13 mouse cellular contexts compared by ENCODE assay signal in the genomic region with DNA sequence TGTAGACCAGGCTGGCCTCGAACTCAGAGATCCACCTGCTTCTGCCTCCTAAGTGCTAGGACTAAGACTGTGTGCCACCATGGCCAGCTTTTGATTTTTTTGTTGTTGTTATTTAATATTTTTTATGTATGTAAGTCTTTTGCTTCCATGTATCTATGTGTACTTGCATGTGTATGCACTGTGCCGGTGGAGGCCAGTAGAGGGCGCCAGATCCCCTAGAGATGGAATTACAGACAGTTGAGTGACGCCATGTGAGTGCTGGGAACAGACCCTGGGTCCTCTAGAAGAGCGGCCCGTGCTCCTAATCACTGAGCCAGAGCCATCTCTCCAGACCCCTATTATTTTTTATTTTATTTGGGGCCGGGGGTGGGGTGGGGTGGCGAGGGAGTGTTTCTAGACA. TPM values are rescaled to one million over a fixed set of nuclear protein-coding genes. Genes with fewer than 3 reads are reported as not detected.
DNase-seq lines count a peak whose midpoint lies in the region; ATAC-seq and TF ChIP-seq lines count a peak whose summit lies in the region.
"Had no signal": no experiment of that assay in that cellular context is flagged by ENCODE, and none has a peak within 500 bp of the region (broad histone marks: within the 10 kb centered on the region; RNA-seq: fewer than 3 reads in every experiment).

No protein-coding gene starts in this region.

- H3K9ac ChIP-seq in neural tube, embryonic 15.5 days (replicated peaks): no peak overlapping the region
- no peak overlapping the region for H3K9ac ChIP-seq in hindbrain, embryonic 14.5 days
- no peak overlapping the region for H3K9ac ChIP-seq in hindbrain, postnatal 0 days (replicated peaks; ENCODE audit: low read length)
- H3K9ac ChIP-seq: intestine, embryonic 15.5 days had no signal

- intact Hi-C loops in gastrocnemius, adult 2 months (cut with DNase I): no loop called here

- H3K4me1 ChIP-seq in spleen, adult 2 months (ENCODE audit: control insufficient read depth, insufficient read depth, insufficient read length): peaks cover 5% of the 10 kb centered on the region; the same call in 1 of the 2 replicates
- peaks cover 32% of the 10 kb centered on the region for H3K4me1 ChIP-seq in embryonic facial prominence, embryonic 10.5 days
- peaks cover 26% of the 10 kb centered on the region for H3K4me1 ChIP-seq in neural tube, embryonic 15.5 days
- H3K4me1 ChIP-seq in hindbrain, embryonic 14.5 days (replicated peaks; ENCODE audit: control insufficient read depth, insufficient read depth, low read length): 0 out of 2 replicates have a peak, but pooled peaks cover 6% of the 10 kb centered on the region
- H3K4me1 ChIP-seq in hindbrain, postnatal 0 days (ENCODE audit: insufficient read depth, low read length): no peaks in the 10 kb centered on the region

- H3K4me3 ChIP-seq in gastrocnemius, adult 2 months: no peak overlapping the region
- no peak overlapping the region for H3K4me3 ChIP-seq in spleen, adult 2 months (ENCODE audit: extremely low read depth, insufficient read depth, insufficient read length)
- H3K4me3 ChIP-seq in embryonic facial prominence, embryonic 10.5 days: 0 out of 2 replicates have a peak overlapping the region, but pooled peaks have one; percentile 6
- H3K4me3 ChIP-seq in neural tube, embryonic 15.5 days (replicated peaks): no peak overlapping the region
- H3K4me3 ChIP-seq in hindbrain, embryonic 14.5 days (replicated peaks; ENCODE audit: low read length): no peak overlapping the region
- H3K4me3 ChIP-seq in hindbrain, postnatal 0 days (ENCODE audit: low read length): no peak overlapping the region
- H3K4me3 ChIP-seq: erythroblast, embryonic 14.5 days; intestine, embryonic 15.5 days had no signal

- no peak for ATAC-seq in neural tube, embryonic 15.5 days (ENCODE audit: low FRiP score)
- ATAC-seq in hindbrain, embryonic 14.5 days (ENCODE audit: low FRiP score): no peak
- no peak for ATAC-seq in hindbrain, postnatal 0 days
- ATAC-seq: intestine, embryonic 15.5 days had no signal

- H3K9me3 ChIP-seq in embryonic facial prominence, embryonic 10.5 days: peaks cover 6% of the 10 kb centered on the region; the same call in 1 of the 2 replicates
- H3K9me3 ChIP-seq in neural tube, embryonic 15.5 days (replicated peaks): no peaks in the 10 kb centered on the region
- no peaks in the 10 kb centered on the region for H3K9me3 ChIP-seq in hindbrain, embryonic 14.5 days (ENCODE audit: control insufficient read depth, low read length)
- H3K9me3 ChIP-seq in hindbrain, postnatal 0 days (ENCODE audit: low read length): no peaks in the 10 kb centered on the region
- H3K9me3 ChIP-seq: intestine, embryonic 15.5 days had no signal

- WGBS in spleen, adult 2 months: 90% methylated on average over 8 of the region's 8 CpGs
- 91% methylated on average over 8 of the region's 8 CpGs for WGBS in embryonic facial prominence, embryonic 10.5 days
- WGBS in neural tube, embryonic 15.5 days: 92% methylated on average over 8 of the region's 8 CpGs
- WGBS in hindbrain, embryonic 14.5 days: 89% methylated on average over 8 of the region's 8 CpGs
- WGBS in hindbrain, postnatal 0 days: 91% methylated on average over 8 of the region's 8 CpGs

- H3K36me3 ChIP-seq in spleen, adult 2 months (ENCODE audit: control insufficient read depth, insufficient read depth, low read length): peaks cover 3% of the 10 kb centered on the region; the same call in 1 of the 2 replicates
- H3K36me3 ChIP-seq in embryonic facial prominence, embryonic 10.5 days (replicated peaks): peaks cover 76% of the 10 kb centered on the region
- peaks cover 39% of the 10 kb centered on the region for H3K36me3 ChIP-seq in neural tube, embryonic 15.5 days
- peaks cover 45% of the 10 kb centered on the region for H3K36me3 ChIP-seq in hindbrain, embryonic 14.5 days (replicated peaks; ENCODE audit: control insufficient read depth, insufficient read depth)
- peaks cover 19% of the 10 kb centered on the region; the same call in 1 of the 2 replicates for H3K36me3 ChIP-seq in hindbrain, postnatal 0 days (ENCODE audit: insufficient read depth, low read length)

- DNase-seq in gastrocnemius, adult 2 months: no peak
- no peak for DNase-seq in gastrocnemius, adult 18-20 months (ENCODE audit: low spot score)
- no peak for DNase-seq in spleen, adult 2 months (ENCODE audit: low read depth in 1 of 2, low spot score in 2 of 2)
- DNase-seq in spleen, postnatal 36 days (ENCODE audit: low spot score in 2 of 2): no peak
- no peak for DNase-seq in embryonic facial prominence, embryonic 10.5 days (ENCODE audit: low spot score)
- DNase-seq in hindbrain, embryonic 14.5 days (ENCODE audit: low spot score): no peak
- no peak for DNase-seq in hindbrain, postnatal 0 days (ENCODE audit: low spot score)
- DNase-seq: adrenal gland, postnatal 25 days; cerebellum, postnatal 25 days had no signal

- H3K27me3 ChIP-seq in spleen, adult 2 months (ENCODE audit: control insufficient read depth, insufficient read depth, low read length): no peaks in the 10 kb centered on the region
- no peaks in the 10 kb centered on the region for H3K27me3 ChIP-seq in embryonic facial prominence, embryonic 10.5 days (replicated peaks; ENCODE audit: low read depth, poor library complexity, severe bottlenecking)
- H3K27me3 ChIP-seq in neural tube, embryonic 15.5 days (replicated peaks): no peaks in the 10 kb centered on the region
- no peaks in the 10 kb centered on the region for H3K27me3 ChIP-seq in hindbrain, embryonic 14.5 days (ENCODE audit: control insufficient read depth, insufficient read depth, low read length)
- H3K27me3 ChIP-seq in hindbrain, postnatal 0 days (ENCODE audit: insufficient read depth, low read length): no peaks in the 10 kb centered on the region
- H3K27me3 ChIP-seq: intestine, embryonic 15.5 days had no signal

- H3K27ac ChIP-seq in gastrocnemius, adult 2 months: no peak overlapping the region
- no peak overlapping the region for H3K27ac ChIP-seq in spleen, adult 2 months (ENCODE audit: insufficient read depth, low read length)
- no peak overlapping the region for H3K27ac ChIP-seq in embryonic facial prominence, embryonic 10.5 days (replicated peaks)
- no peak overlapping the region for H3K27ac ChIP-seq in neural tube, embryonic 15.5 days (replicated peaks)
- no peak overlapping the region for H3K27ac ChIP-seq in hindbrain, embryonic 14.5 days
- H3K27ac ChIP-seq in hindbrain, postnatal 0 days: no peak overlapping the region
- H3K27ac ChIP-seq: intestine, embryonic 15.5 days had no signal

- TF ChIP-seq CTCF in gastrocnemius, adult 2 months (IDR thresholded peaks at IDR 0.05): peak; percentile 49
- peak; percentile 23; the same call in 1 of the 2 replicates for TF ChIP-seq CTCF in spleen, adult 2 months (IDR thresholded peaks at IDR 0.05; ENCODE audit: extremely low read depth, insufficient read depth, insufficient read length, insufficient replicate concordance)
- no peak for TF ChIP-seq CTCF in hindbrain, postnatal 0 days (IDR thresholded peaks at IDR 0.05; ENCODE audit: low read depth)

- TF ChIP-seq POLR2A in spleen, adult 2 months (IDR thresholded peaks at IDR 0.05; ENCODE audit: low read depth, low read length): no peak

- no peak overlapping the region for H3K4me2 ChIP-seq in neural tube, embryonic 15.5 days
- H3K4me2 ChIP-seq in hindbrain, embryonic 14.5 days (replicated peaks): no peak overlapping the region
- H3K4me2 ChIP-seq in hindbrain, postnatal 0 days (ENCODE audit: low read depth, low read length): no peak overlapping the region
- H3K4me2 ChIP-seq: intestine, embryonic 15.5 days had no signal

RNA-seq across cellular contexts. Expression of a gene that starts 4.1 kb away (rescaled TPM):
- 1 to 10 TPM; 3.8 to 4.3 TPM for total RNA-seq in gastrocnemius, adult 2 months (2021)
- 1 to 10 TPM; 2.9 to 3.8 TPM for total RNA-seq in gastrocnemius, adult 18-20 months (2021)
- 28.1 and 34.7 TPM in 2 replicates for polyA plus RNA-seq in spleen, adult 2 months (2012; rRNA removed)
- polyA plus RNA-seq in embryonic facial prominence, embryonic 10.5 days (2016; fragmentation: Nextera tagmentation; extraction: Ambion mirVana): 121 and 130 TPM in 2 replicates
- 22.7 and 30.1 TPM in 2 replicates for polyA plus RNA-seq in neural tube, embryonic 15.5 days (2015; fragmentation: Nextera tagmentation; extraction: Ambion mirVana)
- polyA plus RNA-seq in hindbrain, embryonic 14.5 days (2014; fragmentation: Nextera tagmentation; extraction: Ambion mirVana): 23.5 and 25.1 TPM in 2 replicates
- 40.3 and 42.3 TPM in 2 replicates for total RNA-seq in hindbrain, postnatal 0 days (2014; rRNA removed)
- polyA plus RNA-seq in hindbrain, postnatal 0 days (2015; fragmentation: Nextera tagmentation; extraction: Ambion mirVana): 20.4 and 21.2 TPM in 2 replicates

RNA-seq across cellular contexts. Expression of a gene that starts 15.6 kb away (rescaled TPM):
- total RNA-seq in gastrocnemius, adult 2 months (2021): 10 to 100 TPM; 29.9 to 30.0 TPM
- total RNA-seq in gastrocnemius, adult 18-20 months (2021): 10 to 100 TPM; 27.4 to 28.6 TPM
- 37.4 and 44.5 TPM in 2 replicates for polyA plus RNA-seq in spleen, adult 2 months (2012; rRNA removed)
- polyA plus RNA-seq in embryonic facial prominence, embryonic 10.5 days (2016; fragmentation: Nextera tagmentation; extraction: Ambion mirVana): 51.0 and 58.1 TPM in 2 replicates
- polyA plus RNA-seq in neural tube, embryonic 15.5 days (2015; fragmentation: Nextera tagmentation; extraction: Ambion mirVana): 42.2 and 46.7 TPM in 2 replicates
- polyA plus RNA-seq in hindbrain, embryonic 14.5 days (2014; fragmentation: Nextera tagmentation; extraction: Ambion mirVana): 41.8 and 42.5 TPM in 2 replicates
- 36.4 and 53.8 TPM in 2 replicates for total RNA-seq in hindbrain, postnatal 0 days (2014; rRNA removed)
- 40.4 and 47.5 TPM in 2 replicates for polyA plus RNA-seq in hindbrain, postnatal 0 days (2015; fragmentation: Nextera tagmentation; extraction: Ambion mirVana)

RNA-seq across cellular contexts. Expression of a gene that starts 15.6 kb away (rescaled TPM):
- 100 to 1,000 TPM; 118 to 128 TPM for total RNA-seq in gastrocnemius, adult 2 months (2021)
- 100 to 1,000 TPM; 133 to 135 TPM for total RNA-seq in gastrocnemius, adult 18-20 months (2021)
- polyA plus RNA-seq in spleen, adult 2 months (2012; rRNA removed): 200 and 269 TPM in 2 replicates
- polyA plus RNA-seq in embryonic facial prominence, embryonic 10.5 days (2016; fragmentation: Nextera tagmentation; extraction: Ambion mirVana): 293 and 297 TPM in 2 replicates
- polyA plus RNA-seq in neural tube, embryonic 15.5 days (2015; fragmentation: Nextera tagmentation; extraction: Ambion mirVana): 299 and 314 TPM in 2 replicates
- 256 and 288 TPM in 2 replicates for polyA plus RNA-seq in hindbrain, embryonic 14.5 days (2014; fragmentation: Nextera tagmentation; extraction: Ambion mirVana)
- total RNA-seq in hindbrain, postnatal 0 days (2014; rRNA removed): 126 and 159 TPM in 2 replicates
- polyA plus RNA-seq in hindbrain, postnatal 0 days (2015; fragmentation: Nextera tagmentation; extraction: Ambion mirVana): 286 and 291 TPM in 2 replicates

RNA-seq across cellular contexts. Expression of a gene that starts 28.8 kb away (rescaled TPM):
- total RNA-seq in gastrocnemius, adult 2 months (2021): 10 to 100 TPM; 14.0 to 23.3 TPM
- total RNA-seq in gastrocnemius, adult 18-20 months (2021): 10 to 100 TPM; 13.4 to 15.9 TPM
- polyA plus RNA-seq in spleen, adult 2 months (2012; rRNA removed): 0.52 and 0.61 TPM in 2 replicates
- polyA plus RNA-seq in embryonic facial prominence, embryonic 10.5 days (2016; fragmentation: Nextera tagmentation; extraction: Ambion mirVana): 2.3 and 4.1 TPM in 2 replicates
- polyA plus RNA-seq in neural tube, embryonic 15.5 days (2015; fragmentation: Nextera tagmentation; extraction: Ambion mirVana): 35.5 and 42.4 TPM in 2 replicates
- 42.9 TPM in 2 replicates for polyA plus RNA-seq in hindbrain, embryonic 14.5 days (2014; fragmentation: Nextera tagmentation; extraction: Ambion mirVana)
- 92.5 and 101 TPM in 2 replicates for total RNA-seq in hindbrain, postnatal 0 days (2014; rRNA removed)
- polyA plus RNA-seq in hindbrain, postnatal 0 days (2015; fragmentation: Nextera tagmentation; extraction: Ambion mirVana): 43.4 and 45.5 TPM in 2 replicates
- total RNA-seq: megakaryocyte-erythroid progenitor cell, adult 5-6 weeks had no signal
- polyA plus RNA-seq: erythroblast, embryonic 14.5 days had no signal

RNA-seq across cellular contexts. Expression of a gene that starts 42.9 kb away (rescaled TPM):
- 1 to 10 TPM in 1 of 2 experiments, not detected in 1; 1.0 TPM for total RNA-seq in gastrocnemius, adult 2 months (2021)
- 1 to 10 TPM; 1.9 to 2.1 TPM for total RNA-seq in gastrocnemius, adult 18-20 months (2021)
- 0.33 and 0.40 TPM in 2 replicates for polyA plus RNA-seq in spleen, adult 2 months (2012; rRNA removed)
- 5.6 and 5.7 TPM in 2 replicates for polyA plus RNA-seq in embryonic facial prominence, embryonic 10.5 days (2016; fragmentation: Nextera tagmentation; extraction: Ambion mirVana)
- polyA plus RNA-seq in neural tube, embryonic 15.5 days (2015; fragmentation: Nextera tagmentation; extraction: Ambion mirVana): 7.9 and 9.8 TPM in 2 replicates
- polyA plus RNA-seq in hindbrain, embryonic 14.5 days (2014; fragmentation: Nextera tagmentation; extraction: Ambion mirVana): 0.23 and 3.2 TPM in 2 replicates
- total RNA-seq in hindbrain, postnatal 0 days (2014; rRNA removed): 5.3 and 8.4 TPM in 2 replicates
- 6.0 and 6.9 TPM in 2 replicates for polyA plus RNA-seq in hindbrain, postnatal 0 days (2015; fragmentation: Nextera tagmentation; extraction: Ambion mirVana)
- total RNA-seq: adrenal gland, postnatal 25 days; megakaryocyte-erythroid progenitor cell, adult 5-6 weeks had no signal
